Mouse (Mus musculus) kidney, adult 2 months (tissue): Measurements from ENCODE around the gene Taf1a. TPM values are rescaled to one million over a fixed set of nuclear protein-coding genes. Genes with fewer than 3 reads are reported as not detected.
"Not testable (repeated sequence)": the region's sequence is repeated elsewhere in the genome, so short reads cannot be mapped to it uniquely, and the experiment has no call there.

Experiments
- DNase-seq: peaks from one replicate; pipeline ENCODE4 v3.0.0; 2021
- H3K27ac ChIP-seq: fragments of 200-500 bp; 2 replicates; pipeline ENCODE4 v1.5.1; 2012; ENCODE audit warnings: low read depth, low read length, control low read depth, inconsistent platforms; ENCODE audit not compliant: insufficient read depth
- H3K27me3 ChIP-seq: fragments of 200-500 bp; replicated peaks from 2 replicates; pipeline ENCODE4 v1.6.1; 2012; ENCODE audit warnings: mild to moderate bottlenecking, moderate library complexity, low read length, inconsistent platforms; ENCODE audit not compliant: control insufficient read depth, insufficient read depth
- H3K36me3 ChIP-seq: fragments of 200-500 bp; 2 replicates; pipeline ENCODE4 v1.6.1; 2012; ENCODE audit warnings: mild to moderate bottlenecking, moderate library complexity, low read length, inconsistent platforms; ENCODE audit not compliant: control insufficient read depth, insufficient read depth
- H3K4me1 ChIP-seq: fragments of 200-500 bp; 2 replicates; pipeline ENCODE4 v1.6.1; 2011; ENCODE audit warnings: low read length; ENCODE audit not compliant: control insufficient read depth, insufficient read depth
- H3K4me3 ChIP-seq: fragments of 200-500 bp; 2 replicates; pipeline ENCODE4 v1.5.1; 2011; ENCODE audit warnings: mild to moderate bottlenecking, low read depth, low read length, control low read depth; ENCODE audit not compliant: insufficient read depth
- CTCF ChIP-seq: fragments of 200-500 bp; conservative IDR thresholded peaks from 2 replicates; pipeline ENCODE4 v1.5.1; 2011; ENCODE audit warnings: low read depth, mild to moderate bottlenecking, control low read depth, low read length, moderate library complexity, mixed read lengths; ENCODE audit not compliant: insufficient read depth, insufficient read length
- POLR2A ChIP-seq: fragments of 200-500 bp; IDR thresholded peaks from one replicate; pipeline ENCODE4 v1.6.1; 2011; ENCODE audit warnings: low read depth, low read length, control low read depth
- WGBS: fragments of 180-500 bp; shearing (Covaris S2); methylation state at CpG from one replicate; pipeline ENCODE4 v1.1.7; 2018; 5-methylcytosine and 5-hydroxymethylcytosine counted together
- polyA plus RNA-seq: library from polyadenylated mRNA; depleted of rRNA; stranded (reverse); fragments of >200 nt; gene quantifications from 2 replicates; pipeline ENCODE4 v1.2.3, GENCODE M21; 2012

Gene Taf1a
- polyA plus RNA-seq, 1 experiment, result 6.7 TPM

- 72% methylated on average over 10 of the region's 10 CpGs for WGBS
- Histone ChIP-seq H3K27me3 (no peaks in the 10 kb centered on the region), H3K36me3 (no peaks in the 10 kb centered on the region), H3K27ac (peak overlapping the region; percentile 41; the same call in 1 of the 2 replicates), H3K4me1 (no peaks in the 10 kb centered on the region), H3K4me3 (no peak overlapping the region)
- peak; percentile 26 for DNase-seq
- no peak for TF ChIP-seq POLR2A
- no peak for TF ChIP-seq CTCF
These were observed 10.3 kb upstream of the Taf1a start for GRCm38 (mm10) chr1:183378321-183378941.

- not testable (repeated sequence) for H3K4me1 ChIP-seq, H3K36me3 ChIP-seq, H3K4me3 ChIP-seq, DNase-seq, H3K27ac ChIP-seq, H3K27me3 ChIP-seq
- 94% methylated on average over 3 of the region's 3 CpGs for WGBS
These were observed 9.4 kb upstream of the Taf1a start for GRCm38 (mm10) chr1:183379376-183379775.

GRCm38 (mm10) chr1:183381816-183382215 is 7.0 kb upstream of the Taf1a start:
- Histone ChIP-seq H3K4me3 (no peak overlapping the region), H3K27me3 (no peaks in the 10 kb centered on the region), H3K36me3 (no peaks in the 10 kb centered on the region), H3K27ac (no peak overlapping the region), H3K4me1 (no peaks in the 10 kb centered on the region)
- no peak for DNase-seq
- TF ChIP-seq POLR2A, result no peak
- WGBS, result 75% methylated on average over 5 of the region's 5 CpGs

GRCm38 (mm10) chr1:183382621-183383020 is 6.2 kb upstream of the Taf1a start:
- no peak overlapping the region for H3K4me3 ChIP-seq
- no peaks in the 10 kb centered on the region for H3K36me3 ChIP-seq
- no peaks in the 10 kb centered on the region for H3K27me3 ChIP-seq
- no peaks in the 10 kb centered on the region for H3K4me1 ChIP-seq
- no peak for TF ChIP-seq POLR2A
- TF ChIP-seq CTCF, result no peak
- no peak for DNase-seq
- 89% methylated on average over 2 of the region's 2 CpGs for WGBS
- H3K27ac ChIP-seq, result no peak overlapping the region

- 92% methylated on average over 3 of the region's 3 CpGs for WGBS
- H3K4me3 ChIP-seq, H3K27ac ChIP-seq, H3K36me3 ChIP-seq, H3K27me3 ChIP-seq, DNase-seq, H3K4me1 ChIP-seq: not testable (repeated sequence)
These were observed 1.4 kb upstream of the Taf1a start for GRCm38 (mm10) chr1:183387421-183387820.

- H3K36me3 ChIP-seq, result peaks cover 2% of the 10 kb centered on the region
- H3K27ac ChIP-seq, result no peak overlapping the region
- 95% methylated on average over 3 of the region's 3 CpGs for WGBS
- TF ChIP-seq CTCF (no peak), POLR2A (no peak)
- no peak for DNase-seq
- H3K27me3 ChIP-seq, result no peaks in the 10 kb centered on the region
- H3K4me3 ChIP-seq, result no peak overlapping the region
- no peaks in the 10 kb centered on the region for H3K4me1 ChIP-seq
These were observed 14.6 kb downstream of the Taf1a start for GRCm38 (mm10) chr1:183403396-183403795.

GRCm38 (mm10) chr1:183414081-183414727 is 25.4 kb downstream of the Taf1a start:
- 76% methylated on average over 15 of the region's 15 CpGs for WGBS
- Histone ChIP-seq H3K4me1 (no peaks in the 10 kb centered on the region), H3K27me3 (no peaks in the 10 kb centered on the region), H3K4me3 (no peak overlapping the region), H3K27ac (no peak overlapping the region), H3K36me3 (no peaks in the 10 kb centered on the region)
- DNase-seq, result no peak
- TF ChIP-seq POLR2A (no peak), CTCF (no peak)
